Mouse (Mus musculus): Measurements from ENCODE around the gene Postn.

Postn gene

DNA sequence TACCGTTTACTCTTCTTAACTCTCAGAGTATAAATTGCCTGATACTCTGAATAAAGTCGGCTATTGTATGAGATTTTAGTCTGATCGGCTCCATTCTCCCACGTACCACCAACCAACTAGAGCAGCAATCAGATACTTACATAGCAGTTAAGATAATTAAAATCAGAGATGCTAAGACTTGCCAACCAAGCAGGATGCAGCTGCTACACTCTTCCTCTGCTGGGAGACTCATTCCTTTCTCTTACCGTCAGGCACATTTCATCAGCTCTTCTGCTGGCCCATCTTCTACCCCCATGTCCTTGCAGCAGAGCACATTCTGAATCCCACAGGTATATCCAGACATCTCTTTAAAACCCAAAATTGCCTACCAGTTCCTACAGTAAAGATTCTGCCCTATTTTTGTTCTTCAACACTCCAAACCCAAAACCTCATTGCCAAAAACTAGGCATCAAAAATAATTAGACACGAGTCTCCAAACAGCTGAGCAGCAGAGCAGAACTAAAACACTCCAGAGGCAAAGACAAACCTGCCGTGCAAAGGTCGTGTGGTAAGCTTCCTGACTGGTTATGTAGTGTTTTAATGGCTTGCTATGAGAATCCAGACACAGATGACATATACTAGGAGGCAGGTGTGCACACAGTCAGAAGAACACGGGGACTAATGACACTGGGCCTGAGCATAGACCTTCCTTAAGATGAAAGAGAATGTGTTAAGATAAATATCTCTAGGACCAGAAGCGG is 59.5 kb downstream of the Postn start:
- no peak for DNase-seq (ENCODE audit: low spot score)

DNA sequence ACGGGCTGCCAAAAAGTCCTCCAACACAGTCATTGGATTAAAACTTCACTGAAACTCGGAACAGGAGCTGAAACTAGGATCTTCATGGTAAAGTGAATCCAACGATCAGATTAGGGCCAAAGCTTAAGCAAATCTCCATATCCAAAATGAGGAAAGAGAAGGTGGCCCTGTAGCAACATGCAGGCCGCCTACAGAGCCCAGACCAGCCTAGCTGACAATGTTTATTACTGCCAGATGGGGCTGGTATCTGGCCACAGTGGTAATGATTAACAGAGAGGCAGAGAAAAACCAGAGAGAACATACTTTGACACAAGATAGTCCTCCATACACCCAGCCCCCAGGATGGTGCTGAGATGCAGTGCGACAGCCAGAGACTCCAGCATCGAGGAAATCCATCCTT is 60.1 kb downstream of the Postn start:
- no peak for DNase-seq (ENCODE audit: low spot score)

DNA sequence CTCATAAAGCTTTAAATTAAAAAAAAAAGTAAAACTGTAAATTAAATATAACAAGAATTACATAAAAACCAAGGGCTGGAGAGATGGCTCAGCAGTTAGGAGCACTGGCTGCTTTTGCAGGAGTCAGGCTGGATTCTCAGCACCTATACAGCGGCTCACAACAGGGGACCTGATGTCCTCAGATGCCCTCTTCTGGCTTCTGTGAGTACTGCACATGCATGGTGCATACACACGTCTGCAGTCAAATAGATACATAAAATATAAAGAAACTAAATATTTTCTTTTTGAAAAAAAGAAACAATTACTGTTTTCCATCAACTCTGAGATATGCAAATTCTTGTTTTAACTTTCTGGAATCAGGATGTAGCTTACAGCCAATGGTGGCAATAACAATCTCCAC is 60.8 kb downstream of the Postn start:
- DNase-seq (ENCODE audit: low spot score), result no peak

DNA sequence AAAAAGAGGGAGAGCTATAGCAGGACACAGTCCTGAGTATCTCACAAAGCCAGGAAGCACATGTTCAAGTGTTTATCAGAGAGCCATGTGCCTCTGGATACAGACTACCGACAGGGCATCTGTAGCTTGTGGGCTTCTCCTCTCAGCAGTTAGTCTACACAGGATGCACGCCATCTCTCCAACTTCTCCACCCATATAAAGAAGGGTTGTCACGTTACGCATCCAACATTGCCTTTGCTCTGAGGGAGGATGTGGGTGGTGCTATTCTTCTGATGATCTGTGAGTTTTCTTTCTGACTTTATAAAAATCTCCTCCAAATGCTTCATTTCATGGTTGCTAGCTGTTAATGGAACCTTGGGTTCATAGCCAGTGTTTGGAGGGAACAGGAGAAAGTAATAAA is 63.2 kb downstream of the Postn start:
- DNase-seq (ENCODE audit: low spot score), result no peak

DNA sequence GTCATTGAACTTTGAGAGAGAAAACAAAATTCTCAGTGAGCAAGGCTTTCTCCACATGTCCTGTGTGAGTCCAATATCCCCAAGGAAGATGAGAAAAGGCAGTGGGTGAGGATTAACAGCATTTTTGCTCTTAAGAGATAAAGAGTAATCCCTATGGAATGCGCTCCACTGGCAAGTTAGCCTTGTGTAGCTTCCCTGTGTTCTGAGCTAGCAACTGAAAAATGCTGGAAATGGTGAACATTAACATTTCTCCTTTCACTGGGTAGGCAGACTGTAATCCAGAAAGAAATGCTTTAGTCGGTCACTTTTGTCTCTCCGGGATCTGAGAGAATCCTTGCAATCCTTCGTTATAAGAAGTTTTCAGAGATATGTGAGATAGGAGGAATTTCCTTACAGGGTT is 70.8 kb downstream of the Postn start:
- no peak for DNase-seq (ENCODE audit: low spot score)

DNA sequence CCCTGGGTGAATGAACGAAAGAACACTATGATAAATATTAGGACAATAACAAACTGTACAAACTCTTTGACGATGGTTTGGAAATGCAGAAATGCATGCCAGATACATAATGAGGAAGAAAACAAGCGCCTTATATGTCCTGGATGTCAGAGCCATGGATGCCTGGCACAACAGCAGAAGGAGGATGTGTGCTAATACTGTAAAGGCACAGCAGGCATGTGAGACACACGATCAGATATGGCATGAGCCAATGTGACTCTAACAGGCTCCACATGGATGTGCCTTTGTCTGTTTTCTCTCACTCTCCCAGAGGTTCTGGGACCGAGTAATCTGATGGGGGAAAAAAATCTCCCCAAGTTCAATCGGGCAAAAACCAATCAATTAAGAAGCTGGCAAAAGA is 71.3 kb downstream of the Postn start:
- no peak for DNase-seq (ENCODE audit: low spot score)

DNA sequence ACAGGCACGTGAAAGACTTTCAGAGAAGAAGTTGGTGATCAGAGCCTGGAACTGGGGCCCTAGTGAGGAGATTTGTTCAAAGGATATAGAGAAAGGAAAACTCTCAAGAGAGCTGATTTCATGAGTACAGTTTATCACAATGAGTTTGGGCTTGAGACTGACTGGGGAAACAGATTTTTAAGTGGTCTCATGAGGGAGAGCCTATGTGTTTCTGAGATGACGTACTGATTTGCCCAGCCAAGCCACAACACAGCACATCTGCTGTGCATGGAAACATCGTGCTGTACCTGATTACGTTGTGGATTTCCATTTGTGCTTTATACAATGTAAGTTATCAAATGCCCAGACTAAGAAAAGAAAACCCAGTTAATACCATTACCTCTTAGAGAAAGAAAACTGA is 71.7 kb downstream of the Postn start:
- no peak for DNase-seq (ENCODE audit: low spot score)

DNA sequence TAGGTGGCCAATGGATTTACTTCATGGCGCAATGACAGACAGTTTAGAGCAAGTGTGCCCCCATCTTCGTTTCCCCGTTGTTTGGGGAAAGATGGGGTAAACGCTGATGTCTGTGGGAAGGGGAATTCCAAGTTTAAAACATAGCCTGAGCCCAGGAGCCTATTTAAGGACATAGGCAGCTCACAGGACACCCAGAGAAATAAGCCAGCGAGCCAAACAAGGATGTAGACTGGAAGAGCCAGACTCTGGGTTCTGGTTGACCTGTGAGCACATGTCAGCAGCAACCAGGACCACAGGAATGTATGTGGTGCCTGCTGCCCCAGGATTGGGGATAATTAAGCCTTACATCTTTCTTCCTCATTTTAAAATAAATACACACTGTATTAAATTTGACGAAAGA is 73.7 kb downstream of the Postn start:
- DNase-seq (ENCODE audit: low spot score), result no peak

DNA sequence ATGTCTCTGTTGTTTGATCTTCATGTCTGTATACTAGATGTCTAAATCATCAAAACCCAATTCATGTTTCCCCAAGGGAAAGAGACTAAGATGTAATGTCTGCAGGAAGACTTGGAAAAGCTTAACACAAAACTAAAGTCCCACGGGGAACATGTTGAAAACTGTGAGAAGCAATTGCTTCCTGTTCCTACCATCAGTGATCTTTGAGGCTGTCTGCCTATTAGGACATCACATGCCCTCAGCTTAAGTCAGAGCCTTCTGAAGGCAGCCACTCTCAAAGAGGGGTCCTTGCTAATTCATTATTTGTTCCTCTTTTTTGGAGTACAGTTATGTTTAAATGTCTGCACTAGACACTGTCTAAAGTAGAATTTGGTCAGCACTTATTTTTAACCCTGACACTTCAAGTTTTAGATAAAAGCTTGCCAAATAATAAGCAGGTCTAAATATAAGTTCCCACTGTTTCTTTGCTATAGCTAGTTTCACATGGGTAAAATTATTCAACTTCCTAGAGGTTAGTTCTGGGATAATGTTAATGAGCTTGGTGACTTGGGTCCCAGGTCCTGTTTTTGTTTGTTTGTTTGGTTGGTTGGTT is 75.6 kb downstream of the Postn start:
- peak; percentile 12 for DNase-seq (ENCODE audit: low spot score)
